Mouse (Mus musculus): ENCODE results near the gene Rbm38. TPM values are rescaled to one million over a fixed set of nuclear protein-coding genes. Genes with fewer than 3 reads are reported as not detected.

Gene Rbm38
- polyA plus RNA-seq, 1 experiment from 2014 or later, result 13.8 TPM

DNA sequence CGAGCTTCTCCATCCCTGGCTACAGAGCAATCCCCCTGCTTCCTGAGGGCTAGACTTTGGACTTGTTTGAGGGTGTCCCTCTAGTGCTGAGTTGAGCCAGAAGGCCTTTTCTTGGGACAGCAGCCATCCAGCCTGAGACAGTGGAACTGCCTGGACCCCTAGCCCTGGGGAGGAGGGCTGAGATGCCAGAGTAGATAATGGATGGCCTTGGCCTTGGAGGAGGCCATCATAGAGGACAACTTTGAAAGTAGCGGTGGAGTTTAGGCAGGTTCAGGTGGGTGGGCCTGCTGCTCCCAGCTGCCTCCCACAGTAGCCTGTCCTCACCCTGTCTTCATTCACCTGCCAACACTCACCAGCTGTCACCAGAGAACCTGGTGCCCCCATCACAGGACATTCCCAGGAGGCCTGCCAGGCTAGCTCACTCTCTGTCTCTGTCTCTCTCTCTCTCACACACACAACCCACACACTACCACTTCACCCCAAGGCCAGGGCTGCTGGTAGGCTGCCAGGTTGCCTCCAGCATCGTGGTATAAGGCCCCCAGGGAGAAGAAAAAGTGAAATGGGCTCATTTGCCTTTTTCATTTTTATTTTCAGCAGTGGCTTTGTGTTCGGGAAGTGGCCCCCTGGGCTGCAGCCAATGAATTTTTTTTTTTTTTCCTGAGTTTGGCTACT lies 7.7 kb downstream of the Rbm38 start:
- Histone ChIP-seq H3K4me2 (no peak overlapping the region), H3K9me3 (no peaks in the 10 kb centered on the region), H3K4me1 (peaks cover 34% of the 10 kb centered on the region), H3K27me3 (replicated peaks) (no peaks in the 10 kb centered on the region), H3K4me3 (no peak overlapping the region), H3K9ac (no peak overlapping the region), H3K27ac (no peak overlapping the region), H3K36me3 (replicated peaks) (no peaks in the 10 kb centered on the region)
- 66% methylated on average over 4 of the region's 4 CpGs for WGBS
- ATAC-seq (replicated peaks), result no peak

DNA sequence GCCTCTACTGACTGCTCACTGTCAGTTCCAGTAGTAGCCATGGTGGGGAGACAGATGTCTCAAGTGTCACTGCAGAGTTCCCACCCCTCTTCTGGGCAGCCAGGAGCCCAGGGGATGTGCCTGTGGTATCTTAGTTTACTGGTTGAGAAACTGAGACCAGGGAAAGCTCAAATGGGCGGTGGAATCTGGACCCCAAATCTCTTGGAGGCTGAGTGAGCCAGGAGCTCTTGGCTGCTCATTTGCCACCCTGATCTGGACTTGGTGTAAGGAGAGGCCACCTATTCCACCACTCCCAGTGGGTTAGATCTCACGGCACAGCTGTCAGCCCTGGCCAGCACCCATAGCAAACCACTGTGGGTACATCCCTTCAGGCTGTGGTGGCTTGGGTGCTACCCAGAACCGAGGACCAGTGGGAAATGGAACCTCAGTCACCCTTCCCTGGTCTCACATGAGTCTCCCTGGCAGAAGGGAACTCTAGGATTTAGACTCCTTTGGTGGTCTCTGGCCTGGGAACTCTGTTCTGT lies 8.3 kb downstream of the Rbm38 start:
- Histone ChIP-seq H3K4me1 (peaks cover 28% of the 10 kb centered on the region), H3K4me3 (no peak overlapping the region), H3K27ac (no peak overlapping the region), H3K9me3 (no peaks in the 10 kb centered on the region), H3K36me3 (replicated peaks) (no peaks in the 10 kb centered on the region), H3K27me3 (replicated peaks) (no peaks in the 10 kb centered on the region), H3K9ac (no peak overlapping the region), H3K4me2 (no peak overlapping the region)
- ATAC-seq (replicated peaks), result no peak
- 91% methylated on average over 3 of the region's 3 CpGs for WGBS

DNA sequence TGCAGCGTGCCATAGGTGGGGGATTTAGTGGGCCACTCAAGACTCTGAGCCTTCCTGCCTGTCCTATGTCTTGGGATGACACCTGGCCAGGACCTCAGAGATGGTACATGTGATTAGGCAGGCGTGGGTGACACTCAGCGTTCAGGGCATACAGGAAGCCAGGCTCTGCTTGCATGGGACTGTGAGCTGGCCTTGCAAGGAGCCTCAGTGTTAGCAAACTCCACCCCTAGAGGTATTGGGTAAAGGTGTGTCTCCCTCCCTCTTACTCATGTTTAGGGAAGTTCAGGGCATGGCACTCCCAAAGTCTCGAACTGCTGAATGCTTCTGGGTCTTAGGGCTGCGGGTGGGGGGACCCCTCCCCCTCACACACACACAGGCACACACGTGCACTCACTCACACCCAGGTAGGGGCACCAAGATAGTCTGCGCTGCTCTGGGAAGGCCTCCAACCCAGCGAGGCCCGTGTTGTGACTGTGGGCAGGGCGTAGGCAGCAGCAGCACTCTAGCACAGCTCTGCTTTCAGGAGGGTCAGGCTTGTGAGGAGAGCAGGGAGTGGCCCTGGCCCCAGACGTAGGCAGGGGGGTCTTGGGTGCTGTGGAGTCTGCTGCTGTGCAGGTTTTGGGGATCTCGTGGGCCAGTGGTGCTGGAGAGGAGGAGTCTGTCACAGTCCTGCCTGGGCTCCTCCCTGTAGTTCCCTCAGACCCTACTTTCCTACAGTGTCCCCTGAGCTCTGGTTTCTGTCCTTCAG lies 10.5 kb downstream of the Rbm38 start:
- Histone ChIP-seq H3K36me3 (replicated peaks) (no peaks in the 10 kb centered on the region), H3K27ac (no peak overlapping the region), H3K27me3 (replicated peaks) (no peaks in the 10 kb centered on the region), H3K4me2 (no peak overlapping the region), H3K4me3 (no peak overlapping the region), H3K9ac (no peak overlapping the region), H3K9me3 (no peaks in the 10 kb centered on the region), H3K4me1 (peaks cover 8% of the 10 kb centered on the region; the same call in 1 of the 2 replicates)
- 82% methylated on average over 12 of the region's 12 CpGs for WGBS
- peak; percentile 16; the same call in 1 of the 2 replicates for ATAC-seq (replicated peaks)

DNA sequence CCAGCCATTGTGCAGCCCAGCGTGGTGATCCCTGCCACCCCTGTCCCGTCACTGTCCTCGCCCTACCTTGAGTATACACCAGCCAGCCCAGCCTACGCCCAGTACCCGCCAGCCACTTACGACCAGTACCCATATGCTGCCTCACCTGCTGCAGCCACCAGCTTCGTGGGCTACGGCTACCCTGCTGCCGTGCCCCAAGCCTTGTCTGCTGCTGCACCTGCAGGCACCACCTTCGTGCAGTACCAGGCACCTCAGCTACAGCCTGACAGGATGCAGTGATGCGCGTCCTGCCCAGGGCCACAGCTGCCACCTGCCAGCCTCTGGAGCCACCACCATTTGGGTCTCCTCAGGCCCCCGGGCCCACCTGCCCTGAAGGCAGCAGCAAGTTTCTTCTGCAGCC lies 13.2 kb downstream of the Rbm38 start:
- Histone ChIP-seq H3K27me3 (replicated peaks) (no peaks in the 10 kb centered on the region), H3K4me2 (no peak overlapping the region), H3K9me3 (no peaks in the 10 kb centered on the region), H3K27ac (no peak overlapping the region), H3K4me3 (no peak overlapping the region), H3K36me3 (replicated peaks) (no peaks in the 10 kb centered on the region), H3K4me1 (no peaks in the 10 kb centered on the region), H3K9ac (no peak overlapping the region)
- WGBS, result 96% methylated on average over 13 of the region's 13 CpGs
- ATAC-seq (replicated peaks), result no peak

DNA sequence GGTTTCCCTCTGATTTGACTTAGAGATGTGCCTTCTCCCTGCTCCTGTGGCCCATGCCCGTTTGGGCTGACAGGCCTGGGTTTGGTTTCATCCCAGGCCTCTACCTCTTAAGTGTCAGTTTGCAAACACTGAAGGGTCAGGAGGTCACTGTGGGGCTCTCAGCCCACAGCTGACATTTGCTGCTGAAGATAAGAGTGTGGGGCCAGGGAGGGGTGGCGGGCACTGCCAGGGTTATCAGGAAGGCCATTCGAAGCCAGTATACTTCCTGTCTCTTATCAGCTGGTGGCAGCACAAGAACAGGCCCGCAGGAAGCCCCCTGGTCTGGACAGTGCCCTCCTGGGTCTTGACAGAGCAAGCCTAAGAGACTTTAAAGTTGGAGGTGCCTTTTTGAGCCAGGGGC lies 14.7 kb downstream of the Rbm38 start:
- no peak overlapping the region for H3K9ac ChIP-seq
- H3K4me1 ChIP-seq, result no peaks in the 10 kb centered on the region
- H3K9me3 ChIP-seq, result no peaks in the 10 kb centered on the region
- H3K4me3 ChIP-seq, result no peak overlapping the region
- no peaks in the 10 kb centered on the region for H3K36me3 ChIP-seq (replicated peaks)
- no peaks in the 10 kb centered on the region for H3K27me3 ChIP-seq (replicated peaks)
- no peak overlapping the region for H3K4me2 ChIP-seq
- H3K27ac ChIP-seq, result no peak overlapping the region
- WGBS, result 87% methylated on average over 4 of the region's 4 CpGs
- ATAC-seq (replicated peaks), result no peak

DNA sequence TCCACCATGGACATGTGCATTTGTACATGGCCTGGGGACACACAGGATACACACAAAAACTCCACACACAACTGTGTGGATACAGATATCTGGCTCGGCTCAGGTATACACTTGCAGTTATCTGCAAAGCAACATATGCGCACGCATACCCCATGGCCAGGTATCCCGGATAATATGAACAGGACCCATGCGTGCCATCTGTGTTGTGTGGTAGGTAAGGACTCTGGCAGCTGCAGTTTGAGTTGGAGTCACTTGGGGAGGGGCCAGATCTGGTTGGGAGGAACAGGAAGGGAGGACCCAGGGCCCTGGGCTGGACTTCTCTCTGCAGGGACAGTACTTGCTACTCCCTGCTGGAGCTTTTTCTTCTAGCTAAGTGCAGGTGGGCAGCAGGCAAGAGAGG lies 15.4 kb downstream of the Rbm38 start:
- Histone ChIP-seq H3K36me3 (replicated peaks) (no peaks in the 10 kb centered on the region), H3K27me3 (replicated peaks) (no peaks in the 10 kb centered on the region), H3K4me1 (no peaks in the 10 kb centered on the region), H3K9me3 (no peaks in the 10 kb centered on the region), H3K27ac (no peak overlapping the region), H3K4me3 (no peak overlapping the region), H3K9ac (no peak overlapping the region), H3K4me2 (no peak overlapping the region)
- 94% methylated on average over 5 of the region's 5 CpGs for WGBS
- no peak for ATAC-seq (replicated peaks)

DNA sequence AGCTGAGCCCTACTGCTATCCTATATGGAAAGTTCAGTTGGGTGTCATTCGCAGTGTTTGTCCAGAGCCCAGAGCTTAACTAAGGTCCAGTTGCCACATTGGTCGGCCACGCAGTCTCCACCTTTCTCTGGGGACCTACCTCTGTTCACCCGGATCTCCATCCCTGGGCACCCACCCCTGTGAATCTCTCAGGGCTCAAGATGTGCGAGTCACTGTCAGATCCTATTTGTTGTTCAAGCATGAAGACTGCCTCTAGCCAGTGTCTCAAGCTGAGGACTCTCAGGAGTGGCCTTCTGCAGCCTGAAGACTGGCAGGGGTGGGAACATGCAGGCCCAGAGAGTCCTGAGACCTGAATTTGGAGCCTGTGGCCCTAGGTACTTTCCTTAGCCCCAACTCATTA lies 15.8 kb downstream of the Rbm38 start:
- Histone ChIP-seq H3K9ac (no peak overlapping the region), H3K36me3 (replicated peaks) (no peaks in the 10 kb centered on the region), H3K4me3 (no peak overlapping the region), H3K9me3 (no peaks in the 10 kb centered on the region), H3K27me3 (replicated peaks) (no peaks in the 10 kb centered on the region), H3K4me1 (no peaks in the 10 kb centered on the region), H3K27ac (no peak overlapping the region), H3K4me2 (no peak overlapping the region)
- ATAC-seq (replicated peaks), result no peak
- 85% methylated on average over 5 of the region's 5 CpGs for WGBS

DNA sequence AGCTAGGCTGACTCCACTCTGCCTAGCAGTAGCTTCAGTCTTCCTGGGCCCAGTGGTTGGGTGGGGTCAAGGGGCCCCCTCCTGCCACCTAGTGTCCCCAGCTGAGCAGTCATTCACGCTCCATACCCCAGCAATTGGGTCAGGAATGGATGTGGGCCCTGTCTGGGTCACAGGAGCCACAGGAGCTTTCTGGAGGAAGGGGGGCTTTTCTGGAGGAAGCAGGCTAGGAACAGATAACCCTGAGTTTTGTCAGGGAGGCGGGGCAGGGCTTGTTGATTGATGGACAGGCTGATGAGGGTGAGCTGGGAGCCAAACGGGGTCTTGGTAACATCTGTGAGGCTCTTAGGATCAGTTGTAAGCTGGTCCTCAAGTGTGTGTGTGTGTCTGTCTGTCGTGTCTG lies 16.3 kb downstream of the Rbm38 start:
- 78% methylated on average over 4 of the region's 4 CpGs for WGBS
- Histone ChIP-seq H3K4me2 (no peak overlapping the region), H3K9me3 (no peaks in the 10 kb centered on the region), H3K4me3 (no peak overlapping the region), H3K4me1 (no peaks in the 10 kb centered on the region), H3K27ac (no peak overlapping the region), H3K9ac (no peak overlapping the region), H3K36me3 (replicated peaks) (no peaks in the 10 kb centered on the region), H3K27me3 (replicated peaks) (no peaks in the 10 kb centered on the region)
- ATAC-seq (replicated peaks), result no peak

DNA sequence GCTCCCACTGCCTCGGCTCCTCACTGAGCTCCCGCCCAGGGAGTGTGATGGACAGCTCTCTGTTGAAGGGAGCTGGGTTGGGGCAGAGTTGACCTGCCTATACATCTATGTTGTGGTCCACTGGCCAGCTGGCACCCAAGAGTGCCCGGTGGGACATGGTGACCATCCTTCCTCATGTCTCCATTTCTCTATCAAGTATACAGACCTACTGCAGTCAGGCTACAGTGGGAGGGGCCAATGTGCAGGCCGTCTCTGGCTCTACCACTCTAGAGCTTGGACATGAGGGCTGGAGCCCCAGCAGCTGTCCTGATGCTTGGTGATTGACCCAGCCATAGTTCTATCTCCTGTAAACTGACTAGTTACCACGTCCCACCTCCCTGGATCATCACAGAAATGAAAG lies 17.0 kb downstream of the Rbm38 start:
- no peak overlapping the region for H3K4me3 ChIP-seq
- no peaks in the 10 kb centered on the region for H3K4me1 ChIP-seq
- 78% methylated on average over 5 of the region's 5 CpGs for WGBS
- H3K27ac ChIP-seq, result no peak overlapping the region
- ATAC-seq (replicated peaks), result no peak
- H3K36me3 ChIP-seq (replicated peaks), result no peaks in the 10 kb centered on the region
- no peak overlapping the region for H3K9ac ChIP-seq
- H3K27me3 ChIP-seq (replicated peaks), result no peaks in the 10 kb centered on the region
- no peak overlapping the region for H3K4me2 ChIP-seq
- H3K9me3 ChIP-seq, result no peaks in the 10 kb centered on the region

DNA sequence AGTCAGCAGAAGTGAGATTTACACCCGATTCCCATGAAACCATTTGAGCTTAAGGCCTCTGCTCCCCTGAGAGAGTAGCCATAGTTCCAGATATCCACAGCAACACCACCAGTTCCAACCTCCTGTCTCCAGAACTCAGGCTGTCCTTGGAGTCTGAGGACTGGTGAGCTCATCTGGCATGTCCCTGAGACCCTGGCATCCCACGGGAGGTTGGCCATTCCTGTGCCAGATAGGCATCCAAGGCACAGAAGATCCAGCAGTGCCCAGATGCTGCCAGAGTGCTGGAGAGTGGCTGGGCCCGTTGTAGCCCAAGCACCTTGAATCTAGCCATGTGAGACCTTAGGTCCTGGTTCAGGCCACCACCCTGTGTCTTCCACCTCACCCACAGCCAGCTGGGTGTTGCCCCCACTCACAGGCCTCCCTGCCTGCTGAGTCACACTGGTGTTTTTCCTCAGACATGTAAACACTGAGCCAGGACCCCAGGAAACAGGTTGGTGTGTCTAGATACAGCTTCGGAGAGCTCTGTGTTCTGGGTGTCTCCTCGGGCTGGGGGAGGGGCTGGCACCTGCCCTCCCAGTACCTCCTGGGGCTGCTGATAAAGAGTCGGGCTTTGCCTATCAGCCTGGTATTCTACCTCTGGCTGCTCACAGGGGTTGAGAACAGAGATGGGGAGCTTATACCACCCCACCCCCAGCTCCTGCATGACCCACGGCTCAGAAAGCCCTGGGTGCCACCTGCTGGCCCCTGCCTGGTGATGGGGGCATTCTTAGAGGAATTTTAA lies 17.7 kb downstream of the Rbm38 start:
- WGBS, result 69% methylated on average over 7 of the region's 7 CpGs

DNA sequence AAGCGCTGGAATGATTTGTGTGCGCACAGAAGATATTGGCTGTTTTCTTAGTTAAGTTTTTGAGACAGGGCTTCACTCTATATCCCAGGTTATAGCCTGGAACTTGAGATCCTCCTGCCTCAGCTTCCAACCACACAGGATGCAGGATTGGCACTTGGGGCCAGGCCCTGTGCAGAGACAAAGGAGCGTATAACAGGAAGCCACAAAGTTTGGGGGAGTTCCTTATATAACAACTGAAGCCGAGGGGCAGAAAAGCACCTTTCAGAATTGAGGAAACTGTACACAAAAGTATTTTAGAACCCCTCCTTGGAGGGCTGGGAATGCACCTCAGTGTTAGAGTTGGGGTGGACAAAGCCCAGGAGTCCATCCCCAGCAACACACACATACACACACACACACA lies 18.7 kb downstream of the Rbm38 start:
- WGBS, result 92% methylated on average over 4 of the region's 4 CpGs
- H3K9ac ChIP-seq, result no peak overlapping the region
- ATAC-seq (replicated peaks), result no peak

More for the DNA sequence above, 17.7 kb downstream of the Rbm38 start:
- H3K4me1 ChIP-seq, result no peaks in the 10 kb centered on the region
- ATAC-seq (replicated peaks), result no peak
- H3K4me3 ChIP-seq, result no peak overlapping the region
- H3K4me2 ChIP-seq, result no peak overlapping the region
- no peaks in the 10 kb centered on the region for H3K9me3 ChIP-seq
- no peaks in the 10 kb centered on the region for H3K27me3 ChIP-seq (replicated peaks)
- H3K27ac ChIP-seq, result no peak overlapping the region
- no peak overlapping the region for H3K9ac ChIP-seq
- H3K36me3 ChIP-seq (replicated peaks), result no peaks in the 10 kb centered on the region

DNA sequence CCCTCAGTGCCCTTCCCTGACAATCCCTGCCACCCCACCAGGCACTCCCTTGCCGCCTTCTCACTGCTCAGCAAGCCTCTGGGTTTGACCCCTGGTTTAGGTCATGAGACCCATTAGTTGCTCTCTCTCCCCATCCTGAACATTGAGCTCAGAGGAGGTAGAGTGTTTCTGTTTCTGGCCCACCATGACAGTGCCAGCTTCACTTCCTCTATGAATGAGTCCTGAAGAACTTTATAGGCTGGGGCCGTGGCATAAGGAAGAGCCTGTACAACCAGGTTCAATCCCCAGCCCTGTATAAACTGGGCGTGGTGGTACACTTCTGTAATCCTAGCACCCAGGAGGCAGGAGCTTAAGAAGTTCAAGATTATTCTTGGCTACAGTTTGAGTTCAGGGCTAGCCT lies 20.5 kb downstream of the Rbm38 start:
- no peak for ATAC-seq (replicated peaks)
- Histone ChIP-seq H3K9ac (no peak overlapping the region), H3K36me3 (replicated peaks) (no peaks in the 10 kb centered on the region), H3K27me3 (replicated peaks) (no peaks in the 10 kb centered on the region), H3K4me2 (no peak overlapping the region), H3K4me1 (no peaks in the 10 kb centered on the region), H3K9me3 (no peaks in the 10 kb centered on the region), H3K4me3 (no peak overlapping the region), H3K27ac (no peak overlapping the region)
- 88% methylated on average over 3 of the region's 3 CpGs for WGBS

More for the DNA sequence above, 18.7 kb downstream of the Rbm38 start:
- Histone ChIP-seq H3K4me2 (no peak overlapping the region), H3K9me3 (no peaks in the 10 kb centered on the region), H3K27ac (no peak overlapping the region), H3K27me3 (replicated peaks) (no peaks in the 10 kb centered on the region), H3K4me1 (no peaks in the 10 kb centered on the region), H3K4me3 (no peak overlapping the region), H3K36me3 (replicated peaks) (no peaks in the 10 kb centered on the region)
